ENCODE assay signal across 14 mouse cellular contexts in the genomic region with DNA sequence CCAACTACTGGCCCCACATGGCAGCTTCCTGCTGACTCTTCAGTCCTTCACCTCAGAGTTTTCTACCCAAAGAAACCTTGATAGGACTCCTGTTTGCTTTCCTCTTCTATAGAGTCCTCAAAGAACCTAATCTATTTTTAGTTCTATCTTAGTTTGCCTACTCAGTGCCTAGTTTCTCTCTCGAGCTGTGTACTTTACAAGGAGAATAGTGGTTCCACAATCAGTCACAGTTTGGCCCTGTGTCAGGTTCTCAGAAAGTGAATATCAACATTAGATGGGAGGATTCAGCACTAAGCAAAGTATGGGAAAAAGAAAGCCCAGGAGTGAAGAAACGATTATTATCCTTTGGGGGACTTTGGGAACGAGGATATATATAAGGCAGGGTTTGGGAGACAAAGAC.
DNase-seq lines count a peak whose midpoint lies in the region; ATAC-seq and TF ChIP-seq lines count a peak whose summit lies in the region.
"Had no signal": no experiment of that assay in that cellular context is flagged by ENCODE, and none has a peak within 500 bp of the region (broad histone marks: within the 10 kb centered on the region; RNA-seq: fewer than 3 reads in every experiment).

No protein-coding gene starts in this region.

- no peak for TF ChIP-seq CTCF in heart, postnatal 0 days (IDR thresholded peaks at IDR 0.05; ENCODE audit: low read depth)

- H3K4me1 ChIP-seq in liver, embryonic 16.5 days (ENCODE audit: control insufficient read depth, low read depth, low read length): no peaks in the 10 kb centered on the region; the same call in 1 of the 2 replicates
- H3K4me1 ChIP-seq in liver, embryonic 12.5 days: peaks cover 13% of the 10 kb centered on the region
- H3K4me1 ChIP-seq in heart, postnatal 0 days (ENCODE audit: control insufficient read depth, insufficient read depth): peaks cover 13% of the 10 kb centered on the region
- H3K4me1 ChIP-seq in stomach, embryonic 14.5 days (ENCODE audit: control insufficient read depth, insufficient read depth, low read length): peaks cover 6% of the 10 kb centered on the region; the same call in 1 of the 2 replicates

- no peaks in the 10 kb centered on the region for H3K9me3 ChIP-seq in liver, embryonic 16.5 days (replicated peaks; ENCODE audit: control insufficient read depth, low read length)
- no peaks in the 10 kb centered on the region for H3K9me3 ChIP-seq in liver, embryonic 12.5 days (replicated peaks)
- no peaks in the 10 kb centered on the region for H3K9me3 ChIP-seq in heart, postnatal 0 days (replicated peaks; ENCODE audit: control insufficient read depth, low read length)
- H3K9me3 ChIP-seq in stomach, embryonic 14.5 days (ENCODE audit: control insufficient read depth, low read depth, low read length): no peaks in the 10 kb centered on the region
- H3K9me3 ChIP-seq: midbrain, embryonic 13.5 days had no signal

- peak; percentile 21 for DNase-seq in heart, adult 8-10 months (ENCODE audit: low spot score)
- DNase-seq in heart, adult 18-20 months: no peak
- DNase-seq in heart, postnatal 0 days (ENCODE audit: low spot score): peak; percentile 39
- no peak for DNase-seq in cerebellum, adult 9-10 months
- no peak for DNase-seq in embryo, embryonic 10 days (ENCODE audit: low spot score)
- DNase-seq: thymus, postnatal 25 days had no signal

- no peaks in the 10 kb centered on the region for H3K36me3 ChIP-seq in liver, embryonic 16.5 days (ENCODE audit: control insufficient read depth, insufficient read depth)
- no peaks in the 10 kb centered on the region for H3K36me3 ChIP-seq in liver, embryonic 12.5 days
- no peaks in the 10 kb centered on the region for H3K36me3 ChIP-seq in heart, postnatal 0 days (replicated peaks; ENCODE audit: control insufficient read depth, insufficient read depth, low read length)
- no peaks in the 10 kb centered on the region for H3K36me3 ChIP-seq in stomach, embryonic 14.5 days (ENCODE audit: control insufficient read depth, insufficient read depth, low read length)
- H3K36me3 ChIP-seq: midbrain, embryonic 13.5 days had no signal

- no peaks in the 10 kb centered on the region for H3K27me3 ChIP-seq in liver, embryonic 16.5 days (ENCODE audit: control insufficient read depth, insufficient read depth, low read depth, low read length)
- no peaks in the 10 kb centered on the region for H3K27me3 ChIP-seq in liver, embryonic 12.5 days (replicated peaks)
- H3K27me3 ChIP-seq in heart, postnatal 0 days (ENCODE audit: control insufficient read depth, insufficient read depth, low read length): no peaks in the 10 kb centered on the region
- H3K27me3 ChIP-seq in stomach, embryonic 14.5 days (ENCODE audit: control insufficient read depth, insufficient read depth, low read length): no peaks in the 10 kb centered on the region
- H3K27me3 ChIP-seq: midbrain, embryonic 13.5 days had no signal

- no peak for TF ChIP-seq EP300 in heart, postnatal 0 days (IDR thresholded peaks at IDR 0.05; ENCODE audit: low read depth)

- H3K9ac ChIP-seq in liver, embryonic 16.5 days (ENCODE audit: low read depth, low read length): no peak overlapping the region
- no peak overlapping the region for H3K9ac ChIP-seq in liver, embryonic 12.5 days
- H3K9ac ChIP-seq in heart, postnatal 0 days (replicated peaks; ENCODE audit: low read depth, low read length): 0 out of 2 replicates have a peak overlapping the region, but pooled peaks have one; percentile 20
- H3K9ac ChIP-seq in stomach, embryonic 14.5 days (replicated peaks; ENCODE audit: low read depth, low read length): no peak overlapping the region
- H3K9ac ChIP-seq: liver, embryonic 14.5 days; midbrain, embryonic 13.5 days had no signal

- 25% methylated on average over 3 of the region's 3 CpGs for WGBS in liver, embryonic 16.5 days (ENCODE audit: insufficient replicate concordance)
- WGBS in liver, embryonic 12.5 days (ENCODE audit: insufficient replicate concordance): 32% methylated on average over 3 of the region's 3 CpGs
- WGBS in heart, postnatal 0 days: 26% methylated on average over 3 of the region's 3 CpGs
- WGBS in stomach, embryonic 14.5 days: 20% methylated on average over 3 of the region's 3 CpGs

- peak overlapping the region; percentile 38; the same call in 1 of the 2 replicates for H3K27ac ChIP-seq in liver, embryonic 16.5 days (ENCODE audit: low read length)
- H3K27ac ChIP-seq in liver, embryonic 12.5 days: no peak overlapping the region
- H3K27ac ChIP-seq in heart, postnatal 0 days (ENCODE audit: low read depth): peak overlapping the region; percentile 87
- H3K27ac ChIP-seq in stomach, embryonic 14.5 days (ENCODE audit: low read length): peak overlapping the region; percentile 13; the same call in 1 of the 2 replicates
- H3K27ac ChIP-seq: layer of hippocampus, adult 2 months; liver, embryonic 14.5 days; midbrain, embryonic 13.5 days had no signal

- ATAC-seq in liver, embryonic 16.5 days (ENCODE audit: low read depth): no peak
- ATAC-seq in liver, embryonic 12.5 days: no peak
- ATAC-seq in heart, postnatal 0 days (ENCODE audit: insufficient read depth, low read depth): peak; percentile 61
- no peak for ATAC-seq in stomach, embryonic 14.5 days (ENCODE audit: insufficient number of reproducible peaks, insufficient read depth, low FRiP score, low read depth)
- ATAC-seq: inflammation-experienced regulatory T-cells, adult 6 months; midbrain, embryonic 13.5 days had no signal

- no peak overlapping the region for H3K4me2 ChIP-seq in liver, embryonic 16.5 days (ENCODE audit: low read depth, low read length)
- H3K4me2 ChIP-seq in liver, embryonic 12.5 days: no peak overlapping the region
- H3K4me2 ChIP-seq in heart, postnatal 0 days (ENCODE audit: low read depth, low read length): peak overlapping the region; percentile 30
- no peak overlapping the region for H3K4me2 ChIP-seq in stomach, embryonic 14.5 days (replicated peaks; ENCODE audit: low read depth, low read length)
- H3K4me2 ChIP-seq: midbrain, embryonic 13.5 days had no signal

- no peak overlapping the region for H3K4me3 ChIP-seq in liver, embryonic 16.5 days (ENCODE audit: low read depth, low read length)
- no peak overlapping the region for H3K4me3 ChIP-seq in liver, embryonic 12.5 days
- H3K4me3 ChIP-seq in heart, postnatal 0 days (ENCODE audit: low read depth, low read length): no peak overlapping the region
- no peak overlapping the region for H3K4me3 ChIP-seq in stomach, embryonic 14.5 days (ENCODE audit: low read depth, low read length)
- H3K4me3 ChIP-seq: erythroblast, embryonic 14.5 days; layer of hippocampus, adult 2 months; midbrain, embryonic 13.5 days had no signal

Comparison
In these comparisons a context has a peak if more than half of its experiments do, and no peak if none do; other contexts are left out.
1. DNase-seq: peak in heart, adult 8-10 months (single experiment) and heart, postnatal 0 days (single experiment); none in heart, adult 18-20 months (0 of 2), cerebellum, adult 9-10 months (single experiment) and embryo, embryonic 10 days (single experiment).